Mouse (Mus musculus) MEL (cell line): Measurements from ENCODE around the gene Aqr.

Experiments used
- CTCF ChIP-seq, 3 experiments: IDR thresholded peaks in 2 of 3; conservative IDR thresholded peaks in 1 of 3; 2 replicates each; pipeline ENCODE4 v1.5.1; 2011 to 2012; ENCODE audit warnings: low read length in 3 of 3, low read depth in 2 of 3, mild to moderate bottlenecking in 2 of 3, improper control_type of control experiment in 1 of 3, inconsistent platforms in 1 of 3, mixed read lengths in 1 of 3, moderate library complexity in 1 of 3; ENCODE audit not compliant: control insufficient read depth in 1 of 3, insufficient read depth in 1 of 3, poor library complexity in 1 of 3, severe bottlenecking in 1 of 3
- ELF1 ChIP-seq: IDR thresholded peaks from 2 replicates; pipeline ENCODE4 v1.6.1; 2014; ENCODE audit warnings: low read depth, mild to moderate bottlenecking, inconsistent platforms, low read length, improper control_type of control experiment, moderate library complexity
- JUND ChIP-seq: IDR thresholded peaks from 2 replicates; pipeline ENCODE4 v1.6.1; 2011; ENCODE audit warnings: low read depth, mild to moderate bottlenecking, improper control_type of control experiment, low read length
- MAX ChIP-seq: IDR thresholded peaks from 2 replicates; pipeline ENCODE4 v1.6.1; 2011; ENCODE audit warnings: low read length, improper control_type of control experiment
- MYC ChIP-seq: IDR thresholded peaks from 2 replicates; pipeline ENCODE4 v1.6.1; 2011; ENCODE audit warnings: low read depth, mild to moderate bottlenecking, low read length, improper control_type of control experiment, moderate library complexity
- POLR2A ChIP-seq, 2 experiments: IDR thresholded peaks; 2 replicates each; pipeline ENCODE4 v1.6.1; 2011 to 2012; ENCODE audit warnings: low read length in 2 of 2, mild to moderate bottlenecking in 2 of 2, control low read depth in 1 of 2, improper control_type of control experiment in 1 of 2, low read depth in 1 of 2, moderate library complexity in 1 of 2; ENCODE audit not compliant: control insufficient read depth in 1 of 2, insufficient read depth in 1 of 2, poor library complexity in 1 of 2
- POLR2AphosphoS2 ChIP-seq: IDR thresholded peaks from 2 replicates; pipeline ENCODE4 v1.6.1; 2011; ENCODE audit warnings: low read length, improper control_type of control experiment
- TAL1 ChIP-seq: IDR thresholded peaks from 2 replicates; pipeline ENCODE4 v1.6.1; 2012; ENCODE audit warnings: mild to moderate bottlenecking, inconsistent platforms, low read length, moderate library complexity, mixed read lengths
- TCF12 ChIP-seq: IDR thresholded peaks from 2 replicates; pipeline ENCODE4 v1.6.1; 2014; ENCODE audit warnings: low read depth, mild to moderate bottlenecking, inconsistent platforms, low read length, improper control_type of control experiment, moderate library complexity
- ZC3H11A ChIP-seq: IDR thresholded peaks from 2 replicates; pipeline ENCODE4 v1.6.1; 2012; ENCODE audit warnings: low read depth, mild to moderate bottlenecking, inconsistent platforms, low read length, improper control_type of control experiment

GRCm38 (mm10) chr2:114106383-114106782, 80.4 kb downstream of the Aqr start:
- TF ChIP-seq CTCF (IDR thresholded peaks at IDR 0.05 in 2 of 3, conservative IDR thresholded peaks at IDR 0.05 in 1 of 3; ENCODE audit: control insufficient read depth in 1 of 3, insufficient read depth in 1 of 3, low read depth in 2 of 3, low read length in 3 of 3, poor library complexity in 1 of 3, severe bottlenecking in 1 of 3) (no peak), MYC (no peak), MAX (no peak), TCF12 (no peak), POLR2A (IDR thresholded peaks at IDR 0.05; ENCODE audit: control insufficient read depth in 1 of 2, insufficient read depth in 1 of 2, low read depth in 1 of 2, low read length in 2 of 2, poor library complexity in 1 of 2) (no peak), TAL1 (no peak), ZC3H11A (no peak), ELF1 (no peak), JUND (no peak), POLR2AphosphoS2 (no peak)
